Mouse (Mus musculus): ENCODE measurements around the gene Tekt2.

DNA sequence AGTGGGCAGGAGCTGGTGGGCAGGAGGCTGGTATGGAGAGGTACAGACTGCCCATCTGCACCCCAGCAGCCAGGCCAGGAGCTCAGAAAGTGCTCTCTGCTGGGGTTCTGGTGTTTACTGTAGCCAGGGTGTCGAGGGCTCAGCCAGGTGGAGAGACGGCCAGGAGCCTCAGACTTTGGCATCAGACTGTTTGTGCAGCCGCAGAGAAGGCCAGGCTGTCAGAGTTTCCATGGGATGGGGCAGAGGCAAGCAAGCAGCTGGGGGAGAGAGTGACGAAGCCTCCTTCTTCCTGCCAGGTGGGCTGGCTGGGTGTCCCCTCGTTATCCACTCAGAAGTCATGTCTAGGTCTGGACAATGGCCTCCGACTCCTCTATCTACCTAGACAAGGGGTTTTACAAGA, 30.3 kb downstream of the Tekt2 start:
- TF ChIP-seq CTCF (IDR thresholded peaks at IDR 0.05; ENCODE audit: low read depth) (no peak), EP300 (IDR thresholded peaks at IDR 0.05; ENCODE audit: low read depth) (no peak)
